23 mouse cellular contexts compared by ENCODE assay signal in genomic region chr2:68393611-68394549, GRCm38 (mm10).
DNase-seq lines count a peak whose midpoint lies in the region; ATAC-seq and TF ChIP-seq lines count a peak whose summit lies in the region.
"Had no signal": no experiment of that assay in that cellular context is flagged by ENCODE, and none has a peak within 500 bp of the region (broad histone marks: within the 10 kb centered on the region; RNA-seq: fewer than 3 reads in every experiment).

No protein-coding gene starts in this region.

- H3K27ac ChIP-seq in stomach, embryonic 15.5 days: peak overlapping the region; percentile 35; the same call in 1 of the 2 replicates
- H3K27ac ChIP-seq in stomach, postnatal 0 days (replicated peaks): no peak overlapping the region
- H3K27ac ChIP-seq in intestine, embryonic 16.5 days (ENCODE audit: low read length): peak overlapping the region; percentile 72
- no peak overlapping the region for H3K27ac ChIP-seq in liver, embryonic 13.5 days
- H3K27ac ChIP-seq: embryonic facial prominence, embryonic 15.5 days; forebrain, embryonic 10.5 days; heart, adult 2 months; hindbrain, embryonic 10.5 days; hindbrain, embryonic 15.5 days had no signal

- intact Hi-C loops in gastrocnemius, postnatal 36 days (cut with DNase I): no loop called here

- no peak for TF ChIP-seq EP300 in stomach, postnatal 0 days (optimal IDR thresholded peaks at IDR 0.05)

- 62% methylated on average over 13 of the region's 13 CpGs for WGBS in stomach, embryonic 15.5 days
- 51% methylated on average over 13 of the region's 13 CpGs for WGBS in stomach, postnatal 0 days
- 57% methylated on average over 13 of the region's 13 CpGs for WGBS in intestine, embryonic 16.5 days
- WGBS in liver, embryonic 13.5 days (ENCODE audit: insufficient replicate concordance): 56% methylated on average over 13 of the region's 13 CpGs

- no peak for ATAC-seq in stomach, embryonic 15.5 days (ENCODE audit: insufficient read depth, low FRiP score, low read depth)
- ATAC-seq in stomach, postnatal 0 days (ENCODE audit: low FRiP score, low TSS enrichment): no peak
- peak; percentile 87 for ATAC-seq in intestine, embryonic 16.5 days
- no peak for ATAC-seq in liver, embryonic 13.5 days (ENCODE audit: low read depth)
- ATAC-seq: forebrain, embryonic 14.5 days had no signal

- no peaks in the 10 kb centered on the region for H3K4me1 ChIP-seq in stomach, embryonic 15.5 days
- H3K4me1 ChIP-seq in stomach, postnatal 0 days (replicated peaks; ENCODE audit: control insufficient read depth, insufficient read depth): no peaks in the 10 kb centered on the region
- no peaks in the 10 kb centered on the region for H3K4me1 ChIP-seq in intestine, embryonic 16.5 days (ENCODE audit: control insufficient read depth, insufficient read depth, low read length)
- H3K4me1 ChIP-seq in liver, embryonic 13.5 days (replicated peaks): peaks cover 7% of the 10 kb centered on the region
- H3K4me1 ChIP-seq: embryonic facial prominence, embryonic 15.5 days; forebrain, embryonic 10.5 days; hindbrain, embryonic 10.5 days; hindbrain, embryonic 15.5 days had no signal

- no peaks in the 10 kb centered on the region for H3K36me3 ChIP-seq in stomach, embryonic 15.5 days
- peaks cover 6% of the 10 kb centered on the region for H3K36me3 ChIP-seq in stomach, postnatal 0 days (ENCODE audit: control insufficient read depth, insufficient read depth, low read length)
- H3K36me3 ChIP-seq in intestine, embryonic 16.5 days (ENCODE audit: control insufficient read depth, insufficient read depth, low read length): no peaks in the 10 kb centered on the region; the same call in 1 of the 2 replicates
- H3K36me3 ChIP-seq in liver, embryonic 13.5 days: no peaks in the 10 kb centered on the region

- no peaks in the 10 kb centered on the region for H3K27me3 ChIP-seq in stomach, embryonic 15.5 days (replicated peaks)
- H3K27me3 ChIP-seq in stomach, postnatal 0 days (ENCODE audit: control insufficient read depth, insufficient read depth, low read length): no peaks in the 10 kb centered on the region
- H3K27me3 ChIP-seq in intestine, embryonic 16.5 days (replicated peaks; ENCODE audit: control insufficient read depth, insufficient read depth, low read length): no peaks in the 10 kb centered on the region
- H3K27me3 ChIP-seq in liver, embryonic 13.5 days: no peaks in the 10 kb centered on the region
- H3K27me3 ChIP-seq: CH12.LX; embryonic facial prominence, embryonic 15.5 days; heart, embryonic 15.5 days; hindbrain, embryonic 15.5 days had no signal

- H3K4me3 ChIP-seq in stomach, embryonic 15.5 days (replicated peaks): no peak overlapping the region
- H3K4me3 ChIP-seq in stomach, postnatal 0 days (ENCODE audit: low read depth, low read length): no peak overlapping the region
- H3K4me3 ChIP-seq in intestine, embryonic 16.5 days (ENCODE audit: low read length): no peak overlapping the region
- no peak overlapping the region for H3K4me3 ChIP-seq in liver, embryonic 13.5 days (replicated peaks)
- H3K4me3 ChIP-seq: embryonic facial prominence, embryonic 15.5 days; erythroblast, embryonic 14.5 days; forebrain, embryonic 10.5 days; heart, adult 2 months; heart, embryonic 15.5 days; hindbrain, embryonic 10.5 days; hindbrain, embryonic 15.5 days had no signal

- H3K9ac ChIP-seq in stomach, embryonic 15.5 days: no peak overlapping the region
- H3K9ac ChIP-seq in stomach, postnatal 0 days (ENCODE audit: low read length): no peak overlapping the region
- no peak overlapping the region for H3K9ac ChIP-seq in intestine, embryonic 16.5 days (ENCODE audit: low read depth, low read length)
- H3K9ac ChIP-seq in liver, embryonic 13.5 days: no peak overlapping the region
- H3K9ac ChIP-seq: embryonic facial prominence, embryonic 15.5 days; heart, embryonic 15.5 days; hindbrain, embryonic 15.5 days had no signal

- no peak overlapping the region for H3K4me2 ChIP-seq in stomach, embryonic 15.5 days
- H3K4me2 ChIP-seq in stomach, postnatal 0 days (replicated peaks; ENCODE audit: low read depth): no peak overlapping the region
- H3K4me2 ChIP-seq in intestine, embryonic 16.5 days (ENCODE audit: low read depth, low read length): peak overlapping the region; percentile 44
- H3K4me2 ChIP-seq in liver, embryonic 13.5 days: no peak overlapping the region
- H3K4me2 ChIP-seq: embryonic facial prominence, embryonic 15.5 days; heart, embryonic 11.5 days; heart, embryonic 15.5 days; hindbrain, embryonic 15.5 days had no signal

- no peaks in the 10 kb centered on the region for H3K9me3 ChIP-seq in stomach, embryonic 15.5 days
- no peaks in the 10 kb centered on the region for H3K9me3 ChIP-seq in stomach, postnatal 0 days (ENCODE audit: control insufficient read depth, low read length)
- H3K9me3 ChIP-seq in intestine, embryonic 16.5 days (ENCODE audit: control insufficient read depth, low read length): no peaks in the 10 kb centered on the region
- H3K9me3 ChIP-seq in liver, embryonic 13.5 days (replicated peaks): no peaks in the 10 kb centered on the region
- H3K9me3 ChIP-seq: embryonic facial prominence, embryonic 15.5 days; forebrain, embryonic 10.5 days; heart, embryonic 15.5 days; hindbrain, embryonic 10.5 days; hindbrain, embryonic 15.5 days had no signal

- DNase-seq in stomach, postnatal 0 days (ENCODE audit: low spot score): no peak
- peak; percentile 19 for DNase-seq in liver, embryonic 13.5 days
- DNase-seq in gastrocnemius, postnatal 36 days: no peak
- DNase-seq in ovary, adult 18-20 months (ENCODE audit: low spot score): no peak
- DNase-seq: adrenal gland, adult 2 months; adrenal gland, postnatal 25 days; cerebellum, adult 11 months; cerebellum, adult 8-10 months; cerebellum, postnatal 14 days; embryo, embryonic 11 days; heart, adult 2 months; heart, postnatal 14 days had no signal

- no peak for TF ChIP-seq CTCF in stomach, postnatal 0 days (IDR thresholded peaks at IDR 0.05; ENCODE audit: low read depth)

Comparison
In these comparisons a context has a peak if more than half of its experiments do, and no peak if none do; other contexts are left out.
1. H3K27ac ChIP-seq: peak in stomach, embryonic 15.5 days (single experiment) and intestine, embryonic 16.5 days (single experiment); none in stomach, postnatal 0 days (single experiment) and liver, embryonic 13.5 days (single experiment).